Mouse (Mus musculus): ENCODE data around the gene Rps3a1.

- no peak for TF ChIP-seq POLR2A (IDR thresholded peaks at IDR 0.05; ENCODE audit: low read depth, low read length)
- no peak for TF ChIP-seq CTCF (IDR thresholded peaks at IDR 0.05; ENCODE audit: extremely low read depth, insufficient read length, insufficient replicate concordance, low read depth, low read length)
These were observed 36.3 kb downstream of the Rps3a1 start for GRCm38 (mm10) chr3:86106086-86106632.
